Mouse (Mus musculus) T-cell, adult 2 months (primary cell): Measurements from ENCODE around the gene Aftph.

Experiments used
- DNase-seq: peaks from one replicate; pipeline ENCODE4 v3.0.0; 2022; ENCODE audit warnings: low spot score

Aftph gene

GRCm38 (mm10) chr11:20728044-20728443 lies 13.3 kb downstream of the Aftph start:
- DNase-seq, result no peak

- DNase-seq, result no peak
These were observed 17.8 kb downstream of the Aftph start for GRCm38 (mm10) chr11:20723572-20723971.

GRCm38 (mm10) chr11:20712068-20712671 lies 29.2 kb downstream of the Aftph start:
- no peak for DNase-seq

- peak; percentile 48 for DNase-seq
These were observed 50.4 kb downstream of the Aftph start for GRCm38 (mm10) chr11:20691000-20691399.

- no peak for DNase-seq
These were observed 59.7 kb downstream of the Aftph start for GRCm38 (mm10) chr11:20681679-20682078.

- no peak for DNase-seq
These were observed 60.6 kb downstream of the Aftph start for GRCm38 (mm10) chr11:20680781-20681180.

- DNase-seq, result no peak
These were observed 62.0 kb downstream of the Aftph start for GRCm38 (mm10) chr11:20679396-20679795.

- no peak for DNase-seq
These were observed 68.9 kb downstream of the Aftph start for GRCm38 (mm10) chr11:20672513-20672912.

GRCm38 (mm10) chr11:20671789-20672392 lies 69.5 kb downstream of the Aftph start:
- no peak for DNase-seq

- no peak for DNase-seq
These were observed 76.5 kb downstream of the Aftph start for GRCm38 (mm10) chr11:20664878-20665277.

GRCm38 (mm10) chr11:20663580-20664198 lies 77.7 kb downstream of the Aftph start:
- no peak for DNase-seq

GRCm38 (mm10) chr11:20662811-20663210 lies 78.6 kb downstream of the Aftph start:
- DNase-seq, result no peak

GRCm38 (mm10) chr11:20661652-20662051 lies 79.7 kb downstream of the Aftph start:
- peak; percentile 34 for DNase-seq

GRCm38 (mm10) chr11:20660111-20661097 lies 81.0 kb downstream of the Aftph start:
- DNase-seq, result no peak

- DNase-seq, result no peak
These were observed 82.3 kb downstream of the Aftph start for GRCm38 (mm10) chr11:20659094-20659493.

GRCm38 (mm10) chr11:20656711-20657057 lies 84.7 kb downstream of the Aftph start:
- no peak for DNase-seq

- DNase-seq, result no peak
These were observed 85.3 kb downstream of the Aftph start for GRCm38 (mm10) chr11:20655795-20656710.

GRCm38 (mm10) chr11:20651166-20651565 lies 90.2 kb downstream of the Aftph start:
- DNase-seq, result no peak

GRCm38 (mm10) chr11:20650006-20650639 lies 91.3 kb downstream of the Aftph start:
- DNase-seq, result no peak

GRCm38 (mm10) chr11:20649477-20649876 lies 91.9 kb downstream of the Aftph start:
- no peak for DNase-seq
